Mouse (Mus musculus) midbrain, embryonic 10.5 days (tissue): Measurements from ENCODE around the gene Apobec4. TPM values are rescaled to one million over a fixed set of nuclear protein-coding genes. Genes with fewer than 3 reads are reported as not detected.

Source experiments
- DNase-seq: peaks from one replicate; pipeline ENCODE4 v3.0.0-alpha.2; 2017; ENCODE audit warnings: low spot score
- H3K27ac ChIP-seq: fragments of 300-500 bp; sonication (generic); replicated peaks from 2 replicates; pipeline ENCODE4 v1.5.1; 2016; ENCODE audit warnings: mild to moderate bottlenecking
- H3K27me3 ChIP-seq: fragments of 300-500 bp; sonication (generic); 2 replicates; pipeline ENCODE4 v1.6.1; 2016; ENCODE audit warnings: low read depth, mild to moderate bottlenecking; ENCODE audit not compliant: poor library complexity, severe bottlenecking
- H3K36me3 ChIP-seq: fragments of 300-500 bp; sonication (generic); 2 replicates; pipeline ENCODE4 v1.6.1; 2016; ENCODE audit warnings: mild to moderate bottlenecking, moderate library complexity
- H3K4me1 ChIP-seq: fragments of 300-500 bp; sonication (generic); 2 replicates; pipeline ENCODE4 v1.6.1; 2016
- H3K4me3 ChIP-seq: fragments of 300-500 bp; sonication (generic); 2 replicates; pipeline ENCODE4 v1.5.1; 2016; ENCODE audit warnings: mild to moderate bottlenecking, moderate library complexity
- H3K9me3 ChIP-seq: fragments of 300-500 bp; sonication (generic); replicated peaks from 2 replicates; pipeline ENCODE4 v1.6.1; 2016; ENCODE audit warnings: mild to moderate bottlenecking
- WGBS: fragments of 180-500 bp; shearing (Covaris S2); methylation state at CpG from one replicate; pipeline ENCODE4 v1.1.7; 2016; 5-methylcytosine and 5-hydroxymethylcytosine counted together
- polyA plus RNA-seq: library from polyadenylated mRNA; unstranded; fragments of >200 nt; fragmentation: Nextera tagmentation; extraction: Ambion mirVana; gene quantifications from 2 replicates; pipeline ENCODE4 v1.2.1, GENCODE M21; 2016

Gene Apobec4
- polyA plus RNA-seq, 1 experiment from 2014 or later: not detected

- no peak overlapping the region for H3K4me3 ChIP-seq
- DNase-seq: no peak
- H3K9me3 ChIP-seq: no peaks in the 10 kb centered on the region
Observed at GRCm38 (mm10) chr1:152726095-152726494, 24.3 kb upstream of the Apobec4 start.

GRCm38 (mm10) chr1:152727604-152728236 is 22.6 kb upstream of the Apobec4 start:
- H3K4me1 ChIP-seq: no peaks in the 10 kb centered on the region
- peaks cover 1% of the 10 kb centered on the region; the same call in 1 of the 2 replicates for H3K27me3 ChIP-seq
- 85% methylated on average over 4 of the region's 5 CpGs for WGBS
- no peaks in the 10 kb centered on the region for H3K36me3 ChIP-seq
- H3K4me3 ChIP-seq: no peak overlapping the region
- H3K27ac ChIP-seq: no peak overlapping the region
- no peaks in the 10 kb centered on the region for H3K9me3 ChIP-seq
- no peak for DNase-seq

More at GRCm38 (mm10) chr1:152726095-152726494, 24.3 kb upstream of the Apobec4 start:
- Histone ChIP-seq H3K36me3 (no peaks in the 10 kb centered on the region), H3K27ac (no peak overlapping the region), H3K4me1 (no peaks in the 10 kb centered on the region), H3K27me3 (no peaks in the 10 kb centered on the region)
- 86% methylated on average over 3 of the region's 3 CpGs for WGBS

GRCm38 (mm10) chr1:152738793-152739192 is 11.6 kb upstream of the Apobec4 start:
- Histone ChIP-seq H3K4me1 (no peaks in the 10 kb centered on the region), H3K27me3 (no peaks in the 10 kb centered on the region), H3K9me3 (no peaks in the 10 kb centered on the region), H3K4me3 (no peak overlapping the region), H3K27ac (no peak overlapping the region), H3K36me3 (no peaks in the 10 kb centered on the region)
- no peak for DNase-seq
- 90% methylated on average over 9 of the region's 9 CpGs for WGBS

DNA sequence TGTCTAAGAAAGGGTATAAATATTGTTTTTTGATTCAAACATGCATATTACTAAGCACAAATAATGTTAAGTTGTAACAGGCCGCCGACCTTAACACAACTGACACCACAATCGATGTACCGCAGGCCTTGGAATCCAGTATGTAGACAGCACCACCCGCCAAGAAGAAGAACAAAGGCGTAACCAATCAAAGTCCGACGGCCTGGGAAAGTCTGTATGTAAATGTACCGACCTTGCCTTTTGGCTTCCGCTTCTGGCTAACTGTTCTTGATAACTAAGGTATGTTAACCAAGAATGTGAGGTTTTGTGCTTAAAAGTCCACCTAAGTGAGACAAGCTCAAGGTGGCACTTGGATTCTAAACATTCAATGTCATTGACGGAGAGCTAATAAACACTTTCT is 11.0 kb upstream of the Apobec4 start:
- 91% methylated on average over 11 of the region's 11 CpGs for WGBS
- no peaks in the 10 kb centered on the region for H3K9me3 ChIP-seq
- H3K36me3 ChIP-seq: no peaks in the 10 kb centered on the region
- no peaks in the 10 kb centered on the region for H3K27me3 ChIP-seq
- no peak overlapping the region for H3K27ac ChIP-seq
- DNase-seq: no peak
- no peak overlapping the region for H3K4me3 ChIP-seq
- no peaks in the 10 kb centered on the region for H3K4me1 ChIP-seq

DNA sequence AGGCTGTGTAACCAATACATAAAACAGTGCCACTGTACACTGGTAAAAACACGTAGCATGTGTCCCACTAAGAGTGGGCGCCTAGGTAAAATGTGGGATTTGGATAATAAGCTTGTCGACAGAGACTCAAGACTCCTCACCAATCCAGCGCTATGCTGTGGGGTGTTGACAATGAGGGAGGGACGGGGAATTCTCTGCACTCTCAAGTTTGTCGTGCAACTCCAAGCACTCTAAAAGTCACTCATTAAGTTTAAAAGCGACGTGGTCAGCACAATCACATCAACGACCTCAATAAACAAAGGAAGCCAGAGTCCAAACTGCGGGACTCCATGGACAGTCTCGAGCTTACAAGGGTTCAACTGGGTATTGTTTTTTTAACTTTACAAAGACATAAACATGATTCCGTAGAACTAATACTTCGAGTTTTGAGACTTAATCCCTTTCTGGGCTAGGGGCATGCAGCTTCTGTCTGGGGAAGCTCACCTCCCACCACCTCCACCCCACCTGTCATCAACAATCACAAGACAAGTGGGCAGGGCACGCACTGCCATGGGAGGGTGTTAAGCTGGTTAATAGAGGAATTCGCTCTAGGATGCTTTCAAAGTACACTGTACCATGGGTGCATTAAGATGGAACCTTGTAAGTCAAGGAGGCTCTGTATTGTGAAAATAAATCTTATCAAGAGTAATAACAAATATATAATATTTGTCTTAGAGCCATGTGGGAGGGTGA is 7.1 kb upstream of the Apobec4 start:
- 81% methylated on average over 15 of the region's 15 CpGs for WGBS
- Histone ChIP-seq H3K9me3 (no peaks in the 10 kb centered on the region), H3K36me3 (no peaks in the 10 kb centered on the region), H3K4me3 (no peak overlapping the region), H3K27ac (no peak overlapping the region), H3K4me1 (peaks cover 6% of the 10 kb centered on the region; the same call in 1 of the 2 replicates), H3K27me3 (no peaks in the 10 kb centered on the region)
- DNase-seq: no peak

DNA sequence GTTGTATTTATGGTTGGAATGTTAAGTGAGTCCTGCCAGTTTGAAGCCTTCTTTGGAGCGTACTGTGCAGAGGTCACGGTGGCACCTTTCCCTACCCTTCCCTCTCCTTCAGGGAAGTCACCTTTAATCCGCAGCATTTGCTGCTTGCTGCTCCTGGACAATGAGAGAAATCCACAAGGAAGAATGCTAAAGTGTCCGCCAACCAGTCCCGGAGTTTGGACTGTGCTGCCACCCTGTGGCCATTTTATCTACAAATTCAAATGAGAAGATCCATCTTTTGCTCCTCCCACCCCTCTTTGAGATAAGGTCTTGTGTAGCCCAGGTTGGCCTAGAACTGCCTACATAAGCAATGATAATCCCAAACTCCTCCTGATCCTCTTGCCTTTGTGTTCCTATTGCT is 3.9 kb upstream of the Apobec4 start:
- H3K9me3 ChIP-seq: no peaks in the 10 kb centered on the region
- 6% methylated on average over 5 of the region's 5 CpGs for WGBS
- peak; percentile 76 for DNase-seq

GRCm38 (mm10) chr1:152749276-152749675 is 1.1 kb upstream of the Apobec4 start:
- H3K4me1 ChIP-seq: peaks cover 11% of the 10 kb centered on the region; the same call in 1 of the 2 replicates
- DNase-seq: no peak
- no peak overlapping the region for H3K27ac ChIP-seq
- WGBS: 75% methylated on average over 9 of the region's 9 CpGs
- H3K27me3 ChIP-seq: no peaks in the 10 kb centered on the region
- no peaks in the 10 kb centered on the region for H3K9me3 ChIP-seq
- no peak overlapping the region for H3K4me3 ChIP-seq
- H3K36me3 ChIP-seq: no peaks in the 10 kb centered on the region

More for the DNA sequence above, 3.9 kb upstream of the Apobec4 start:
- Histone ChIP-seq H3K36me3 (no peaks in the 10 kb centered on the region), H3K27ac (no peak overlapping the region), H3K4me1 (peaks cover 11% of the 10 kb centered on the region; the same call in 1 of the 2 replicates), H3K4me3 (no peak overlapping the region), H3K27me3 (no peaks in the 10 kb centered on the region)

GRCm38 (mm10) chr1:152761791-152762190 is 11.4 kb downstream of the Apobec4 start:
- Histone ChIP-seq H3K9me3 (no peaks in the 10 kb centered on the region), H3K27me3 (peaks cover 30% of the 10 kb centered on the region), H3K36me3 (no peaks in the 10 kb centered on the region), H3K4me3 (no peak overlapping the region), H3K4me1 (peaks cover 9% of the 10 kb centered on the region), H3K27ac (no peak overlapping the region)
- 87% methylated on average over 2 of the region's 2 CpGs for WGBS
- DNase-seq: no peak

DNA sequence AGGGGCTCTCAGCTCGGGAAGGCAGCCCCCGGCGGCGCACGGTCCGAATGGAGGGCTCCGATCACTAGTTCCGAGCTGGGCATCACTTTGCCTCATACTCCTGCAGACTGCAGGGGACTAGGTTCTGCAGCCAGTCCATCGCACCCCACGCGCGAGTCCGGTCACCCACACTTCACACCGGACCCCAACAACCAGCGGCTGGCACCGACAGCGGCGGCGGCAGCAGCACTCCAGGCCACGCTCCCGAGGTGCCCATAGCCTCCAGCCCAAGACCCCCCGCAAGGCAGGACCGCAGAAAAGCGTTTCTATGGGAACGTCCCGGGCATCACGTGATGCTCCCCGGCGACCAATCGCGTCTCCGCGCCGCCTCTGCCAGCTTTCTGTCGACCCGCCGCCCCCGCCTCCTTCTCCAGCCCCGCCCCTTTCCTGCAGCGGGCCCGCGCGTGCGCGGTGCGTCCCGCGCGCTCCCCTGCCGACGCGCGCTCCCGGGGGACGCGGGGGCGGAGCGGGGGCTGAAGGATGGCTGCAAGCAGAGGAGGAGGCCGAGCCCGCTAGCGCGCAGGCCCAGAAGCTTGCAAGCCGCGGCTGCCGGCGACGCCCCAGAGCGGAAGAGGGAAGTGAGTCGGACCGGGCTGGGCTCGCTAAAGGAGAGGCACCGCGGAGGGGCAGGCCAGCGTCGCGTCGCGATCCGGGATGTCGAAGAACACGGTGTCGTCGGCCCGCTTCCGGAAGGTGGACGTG is 15.9 kb downstream of the Apobec4 start, which contains the start of the genes Rgl1 and Arpc5:
Gene Rgl1 (minus strand): TSS at position 320 of the 741 bp plus-strand sequence.
Gene Arpc5 (plus strand): TSS at position 511 of the 741 bp plus-strand sequence.
- Histone ChIP-seq H3K4me1 (peaks cover 16% of the 10 kb centered on the region), H3K27ac (peak within 1 kb of the TSS; percentile 91), H3K27me3 (peaks cover 30% of the 10 kb centered on the region), H3K4me3 (peak within 1 kb of the TSS; percentile 79), H3K36me3 (peaks cover 16% of the 10 kb centered on the region), H3K9me3 (no peaks in the 10 kb centered on the region)
- under 1% methylated on average over 86 of the region's 86 CpGs for WGBS
- peak; percentile 96 for DNase-seq

DNA sequence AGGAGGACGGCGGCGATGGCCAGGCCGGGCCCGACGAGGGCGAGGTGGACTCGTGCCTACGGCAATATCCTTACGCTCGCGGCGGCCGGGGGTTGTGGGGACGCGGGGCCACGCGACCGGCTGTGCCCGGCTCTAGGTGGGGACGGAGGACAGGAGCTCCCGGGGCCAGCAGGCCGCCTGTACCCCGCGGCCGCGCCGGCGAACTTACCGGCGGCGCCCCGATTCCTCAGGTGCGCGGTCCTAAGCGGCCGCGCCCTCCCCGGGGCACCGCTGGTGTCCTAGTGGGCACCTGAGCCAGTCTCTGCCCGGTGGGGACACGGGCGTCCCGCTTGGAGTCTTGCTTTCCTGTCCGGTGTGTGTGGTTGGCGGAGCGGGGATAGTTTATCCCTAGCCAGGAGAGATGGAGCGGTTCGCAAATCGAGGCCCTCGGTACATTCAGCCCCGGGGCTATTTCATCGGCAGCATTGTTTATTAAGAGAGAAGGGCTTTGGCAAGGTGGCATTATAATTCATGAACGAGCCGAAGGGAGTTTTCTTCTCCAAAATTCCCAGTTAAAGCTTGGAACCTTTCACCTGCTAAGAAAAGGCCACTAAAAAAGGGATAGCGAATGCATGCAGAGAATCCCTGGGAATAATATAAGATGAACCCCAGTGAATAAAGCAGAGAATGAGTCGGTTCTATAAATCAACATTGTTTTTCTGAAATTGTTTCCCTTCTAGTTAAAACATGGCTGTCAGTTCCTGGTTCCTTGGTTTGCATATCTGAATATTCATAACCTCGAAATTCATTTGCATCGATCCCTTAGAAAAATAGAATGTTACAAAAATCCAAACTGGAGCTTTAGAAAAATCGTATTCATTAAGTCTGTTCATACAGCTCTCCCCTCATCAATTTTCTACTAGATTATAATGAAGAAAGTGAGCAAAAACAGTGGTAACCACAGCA is 16.7 kb downstream of the Apobec4 start:
- DNase-seq: no peak
- Histone ChIP-seq H3K36me3 (peaks cover 25% of the 10 kb centered on the region), H3K4me3 (peak overlapping the region; percentile 79), H3K27ac (peak overlapping the region; percentile 91), H3K4me1 (peaks cover 16% of the 10 kb centered on the region), H3K9me3 (no peaks in the 10 kb centered on the region), H3K27me3 (peaks cover 30% of the 10 kb centered on the region)
- WGBS: 2% methylated on average over 60 of the region's 60 CpGs

DNA sequence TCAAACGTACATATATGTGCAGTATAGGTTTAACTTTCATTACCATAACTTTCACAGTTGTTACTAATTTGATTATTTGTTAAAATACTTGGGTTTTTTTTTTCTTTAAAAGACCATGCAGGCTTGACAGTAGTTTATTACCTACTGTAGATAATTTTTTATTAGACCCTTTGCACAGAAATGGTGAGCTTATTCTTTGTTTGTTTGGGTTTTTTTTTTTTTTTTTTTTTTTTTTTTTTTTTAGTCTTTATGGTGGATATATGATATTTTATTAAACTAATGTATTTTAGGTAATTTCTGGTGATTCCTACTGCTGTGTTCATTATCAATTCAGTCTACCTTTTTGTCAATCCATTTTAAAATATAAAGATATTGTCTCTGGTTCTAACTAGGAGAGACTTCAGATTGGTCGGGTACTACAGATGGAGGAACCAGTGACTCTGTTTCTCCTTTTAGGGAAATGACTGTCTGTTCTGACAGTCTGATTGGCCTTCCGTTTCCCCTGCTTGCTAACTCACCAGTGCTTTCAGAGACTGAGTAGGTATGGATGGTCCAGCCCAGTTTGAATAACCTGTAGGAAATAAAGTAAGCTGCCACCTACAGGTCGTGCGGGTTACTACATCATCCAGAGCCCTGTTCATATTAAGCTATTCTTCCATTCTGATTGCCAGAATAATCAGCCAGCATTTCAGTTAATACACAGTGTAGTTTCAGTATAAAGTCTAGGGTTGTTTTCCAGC is 17.6 kb downstream of the Apobec4 start:
- 12% methylated on average over 5 of the region's 5 CpGs for WGBS
- no peak overlapping the region for H3K27ac ChIP-seq

More for the DNA sequence above, 17.6 kb downstream of the Apobec4 start:
- Histone ChIP-seq H3K4me1 (peaks cover 16% of the 10 kb centered on the region), H3K27me3 (peaks cover 30% of the 10 kb centered on the region), H3K9me3 (no peaks in the 10 kb centered on the region), H3K36me3 (peaks cover 32% of the 10 kb centered on the region), H3K4me3 (peak overlapping the region; percentile 79)
- peak; percentile 80 for DNase-seq
